Mouse (Mus musculus): ENCODE results near the gene Gcdh. TPM values are rescaled to one million over a fixed set of nuclear protein-coding genes. Genes with fewer than 3 reads are reported as not detected.

Gene Gcdh
- polyA plus RNA-seq (2014; fragmentation: Nextera tagmentation; extraction: Ambion mirVana): 36.2 and 40.4 TPM in 2 replicates

- Histone ChIP-seq H3K27me3 (ENCODE audit: control insufficient read depth, insufficient read depth, low read length) (no peaks in the 10 kb centered on the region), H3K4me3 (ENCODE audit: low read depth, low read length) (peak within 1 kb of the TSS; percentile 62), H3K9me3 (replicated peaks; ENCODE audit: control insufficient read depth, low read length) (no peaks in the 10 kb centered on the region), H3K4me1 (ENCODE audit: control insufficient read depth, insufficient read depth, low read length) (peaks cover 4% of the 10 kb centered on the region), H3K36me3 (ENCODE audit: control insufficient read depth, insufficient read depth, low read length) (no peaks in the 10 kb centered on the region; the same call in 1 of the 2 replicates), H3K4me2 (peak within 1 kb of the TSS; percentile 66), H3K27ac (ENCODE audit: low read depth, low read length) (no peak within 1 kb of the TSS), H3K9ac (ENCODE audit: low read depth, low read length) (peak within 1 kb of the TSS; percentile 72)
- WGBS (ENCODE audit: insufficient replicate concordance): 0% methylated on average over 11 of the region's 11 CpGs
- peak; percentile 95 for ATAC-seq (replicated peaks; ENCODE audit: insufficient number of reproducible peaks, low FRiP score, low TSS enrichment)
These were observed at the start of gene Gcdh for GRCm38 (mm10) chr8:84893709-84894134. TSS of gene Gcdh (minus strand) at chr8:84893921.

GRCm38 (mm10) chr8:84937620-84938485, 44.1 kb upstream of the Gcdh start:
- Histone ChIP-seq H3K4me3 (ENCODE audit: low read depth, low read length) (no peak overlapping the region), H3K4me2 (peak overlapping the region; percentile 78), H3K9ac (ENCODE audit: low read depth, low read length) (no peak overlapping the region), H3K4me1 (ENCODE audit: control insufficient read depth, insufficient read depth, low read length) (peaks cover 18% of the 10 kb centered on the region), H3K27ac (ENCODE audit: low read depth, low read length) (no peak overlapping the region), H3K36me3 (ENCODE audit: control insufficient read depth, insufficient read depth, low read length) (no peaks in the 10 kb centered on the region), H3K27me3 (ENCODE audit: control insufficient read depth, insufficient read depth, low read length) (peaks cover 71% of the 10 kb centered on the region), H3K9me3 (replicated peaks; ENCODE audit: control insufficient read depth, low read length) (no peaks in the 10 kb centered on the region)
- ATAC-seq (replicated peaks; ENCODE audit: insufficient number of reproducible peaks, low FRiP score, low TSS enrichment): no peak
- 65% methylated on average over 13 of the region's 13 CpGs for WGBS (ENCODE audit: insufficient replicate concordance)

GRCm38 (mm10) chr8:84936962-84937546, 43.3 kb upstream of the Gcdh start, which contains the start of gene Mast1:
TSS of gene Mast1 (minus strand) at chr8:84937359.
- H3K4me1 ChIP-seq (ENCODE audit: control insufficient read depth, insufficient read depth, low read length): peaks cover 18% of the 10 kb centered on the region
- peak; percentile 61; the same call in 1 of the 2 replicates for ATAC-seq (replicated peaks; ENCODE audit: insufficient number of reproducible peaks, low FRiP score, low TSS enrichment)
- no peak within 1 kb of the TSS for H3K27ac ChIP-seq (ENCODE audit: low read depth, low read length)
- peaks cover 73% of the 10 kb centered on the region for H3K27me3 ChIP-seq (ENCODE audit: control insufficient read depth, insufficient read depth, low read length)
- peak within 1 kb of the TSS; percentile 78 for H3K4me2 ChIP-seq
- 1% methylated on average over 45 of the region's 50 CpGs for WGBS (ENCODE audit: insufficient replicate concordance)
- H3K36me3 ChIP-seq (ENCODE audit: control insufficient read depth, insufficient read depth, low read length): no peaks in the 10 kb centered on the region
- peak within 1 kb of the TSS; percentile 11 for H3K9ac ChIP-seq (ENCODE audit: low read depth, low read length)
- H3K4me3 ChIP-seq (ENCODE audit: low read depth, low read length): peak within 1 kb of the TSS; percentile 47
- H3K9me3 ChIP-seq (replicated peaks; ENCODE audit: control insufficient read depth, low read length): no peaks in the 10 kb centered on the region

- H3K4me3 ChIP-seq (ENCODE audit: low read depth, low read length): peak overlapping the region; percentile 47
- no peaks in the 10 kb centered on the region for H3K36me3 ChIP-seq (ENCODE audit: control insufficient read depth, insufficient read depth, low read length)
- H3K27ac ChIP-seq (ENCODE audit: low read depth, low read length): no peak overlapping the region
- H3K27me3 ChIP-seq (ENCODE audit: control insufficient read depth, insufficient read depth, low read length): peaks cover 75% of the 10 kb centered on the region
- peak overlapping the region; percentile 78 for H3K4me2 ChIP-seq
- peaks cover 18% of the 10 kb centered on the region for H3K4me1 ChIP-seq (ENCODE audit: control insufficient read depth, insufficient read depth, low read length)
- H3K9ac ChIP-seq (ENCODE audit: low read depth, low read length): no peak overlapping the region
- no peak; the same call in 1 of the 2 replicates for ATAC-seq (replicated peaks; ENCODE audit: insufficient number of reproducible peaks, low FRiP score, low TSS enrichment)
- H3K9me3 ChIP-seq (replicated peaks; ENCODE audit: control insufficient read depth, low read length): no peaks in the 10 kb centered on the region
- 29% methylated on average over 23 of the region's 23 CpGs for WGBS (ENCODE audit: insufficient replicate concordance)
These were observed 42.6 kb upstream of the Gcdh start for GRCm38 (mm10) chr8:84936041-84936961.

GRCm38 (mm10) chr8:84935489-84935888, 41.8 kb upstream of the Gcdh start:
- Histone ChIP-seq H3K27ac (ENCODE audit: low read depth, low read length) (no peak overlapping the region), H3K4me3 (ENCODE audit: low read depth, low read length) (peak overlapping the region; percentile 5; the same call in 1 of the 2 replicates), H3K4me2 (no peak overlapping the region; the same call in 1 of the 2 replicates), H3K36me3 (ENCODE audit: control insufficient read depth, insufficient read depth, low read length) (no peaks in the 10 kb centered on the region), H3K9me3 (replicated peaks; ENCODE audit: control insufficient read depth, low read length) (no peaks in the 10 kb centered on the region), H3K4me1 (ENCODE audit: control insufficient read depth, insufficient read depth, low read length) (peaks cover 18% of the 10 kb centered on the region), H3K27me3 (ENCODE audit: control insufficient read depth, insufficient read depth, low read length) (peaks cover 74% of the 10 kb centered on the region), H3K9ac (ENCODE audit: low read depth, low read length) (no peak overlapping the region)
- no peak for ATAC-seq (replicated peaks; ENCODE audit: insufficient number of reproducible peaks, low FRiP score, low TSS enrichment)
- 5% methylated on average over 14 of the region's 14 CpGs for WGBS (ENCODE audit: insufficient replicate concordance)

- Histone ChIP-seq H3K4me3 (ENCODE audit: low read depth, low read length) (no peak overlapping the region), H3K36me3 (ENCODE audit: control insufficient read depth, insufficient read depth, low read length) (no peaks in the 10 kb centered on the region), H3K27ac (ENCODE audit: low read depth, low read length) (no peak overlapping the region), H3K4me1 (ENCODE audit: control insufficient read depth, insufficient read depth, low read length) (peaks cover 18% of the 10 kb centered on the region), H3K9me3 (replicated peaks; ENCODE audit: control insufficient read depth, low read length) (no peaks in the 10 kb centered on the region), H3K27me3 (ENCODE audit: control insufficient read depth, insufficient read depth, low read length) (peaks cover 77% of the 10 kb centered on the region), H3K4me2 (no peak overlapping the region), H3K9ac (ENCODE audit: low read depth, low read length) (no peak overlapping the region)
- WGBS (ENCODE audit: insufficient replicate concordance): 4% methylated on average over 15 of the region's 15 CpGs
- no peak for ATAC-seq (replicated peaks; ENCODE audit: insufficient number of reproducible peaks, low FRiP score, low TSS enrichment)
These were observed 41.1 kb upstream of the Gcdh start for GRCm38 (mm10) chr8:84934860-84935259.

DNA sequence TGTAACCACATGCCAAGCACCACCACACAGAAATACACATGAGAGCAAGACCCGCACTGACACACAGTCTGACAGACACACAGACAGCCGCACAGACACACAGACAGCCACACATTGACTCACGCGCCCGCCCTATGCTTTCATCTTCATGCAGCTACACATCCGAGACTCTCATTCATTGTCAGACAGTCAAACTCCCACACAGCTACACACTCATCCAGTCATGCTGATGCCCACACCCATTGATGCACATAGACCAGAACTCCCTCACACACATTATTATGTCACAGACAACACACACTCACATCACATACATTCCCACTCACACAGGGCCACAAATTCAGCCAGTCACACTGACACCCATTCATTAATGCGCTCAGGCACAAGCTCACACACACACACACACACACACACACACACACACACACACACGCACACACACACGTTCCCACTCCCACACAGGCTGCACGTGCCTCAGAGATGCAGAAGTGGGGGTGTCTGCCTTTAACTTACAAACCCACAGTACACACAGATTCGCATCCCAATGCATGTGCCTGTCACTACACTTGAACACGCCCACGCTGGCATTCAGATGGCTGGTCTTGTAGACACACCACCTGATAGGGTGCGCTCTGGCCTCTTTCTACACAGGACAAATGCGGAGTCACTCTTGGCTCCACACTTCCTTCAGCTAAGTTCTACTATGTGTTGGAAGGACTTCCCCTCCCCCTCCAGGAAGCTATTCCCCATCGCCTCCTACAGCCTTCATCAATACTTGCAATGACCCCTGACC, 40.2 kb upstream of the Gcdh start:
- no peak overlapping the region for H3K27ac ChIP-seq (ENCODE audit: low read depth, low read length)
- WGBS (ENCODE audit: insufficient replicate concordance): 76% methylated on average over 16 of the region's 16 CpGs
- no peak overlapping the region for H3K4me3 ChIP-seq (ENCODE audit: low read depth, low read length)
- H3K9ac ChIP-seq (ENCODE audit: low read depth, low read length): no peak overlapping the region
- H3K4me2 ChIP-seq: no peak overlapping the region
- H3K9me3 ChIP-seq (replicated peaks; ENCODE audit: control insufficient read depth, low read length): no peaks in the 10 kb centered on the region
- peaks cover 21% of the 10 kb centered on the region for H3K4me1 ChIP-seq (ENCODE audit: control insufficient read depth, insufficient read depth, low read length)
- no peak for ATAC-seq (replicated peaks; ENCODE audit: insufficient number of reproducible peaks, low FRiP score, low TSS enrichment)
- H3K36me3 ChIP-seq (ENCODE audit: control insufficient read depth, insufficient read depth, low read length): no peaks in the 10 kb centered on the region
- peaks cover 85% of the 10 kb centered on the region for H3K27me3 ChIP-seq (ENCODE audit: control insufficient read depth, insufficient read depth, low read length)
